Mouse (Mus musculus) induced T-regulatory cell, adult 2 months (primary cell): ENCODE data around the gene Plpp3.

Source experiments
- DNase-seq: peaks from one replicate; pipeline ENCODE4 v3.0.0-alpha.2; 2012; ENCODE audit warnings: low read depth

Gene Plpp3

GRCm38 (mm10) chr4:105190826-105191225 is 33.7 kb downstream of the Plpp3 start:
- no peak for DNase-seq

- DNase-seq: no peak
Measured at GRCm38 (mm10) chr4:105191550-105191949, 34.4 kb downstream of the Plpp3 start.

- DNase-seq: no peak
Measured at GRCm38 (mm10) chr4:105192665-105193064, 35.5 kb downstream of the Plpp3 start.

- DNase-seq: no peak
Measured at GRCm38 (mm10) chr4:105195256-105195655, 38.1 kb downstream of the Plpp3 start.

GRCm38 (mm10) chr4:105196099-105196498 is 39.0 kb downstream of the Plpp3 start:
- no peak for DNase-seq

DNA sequence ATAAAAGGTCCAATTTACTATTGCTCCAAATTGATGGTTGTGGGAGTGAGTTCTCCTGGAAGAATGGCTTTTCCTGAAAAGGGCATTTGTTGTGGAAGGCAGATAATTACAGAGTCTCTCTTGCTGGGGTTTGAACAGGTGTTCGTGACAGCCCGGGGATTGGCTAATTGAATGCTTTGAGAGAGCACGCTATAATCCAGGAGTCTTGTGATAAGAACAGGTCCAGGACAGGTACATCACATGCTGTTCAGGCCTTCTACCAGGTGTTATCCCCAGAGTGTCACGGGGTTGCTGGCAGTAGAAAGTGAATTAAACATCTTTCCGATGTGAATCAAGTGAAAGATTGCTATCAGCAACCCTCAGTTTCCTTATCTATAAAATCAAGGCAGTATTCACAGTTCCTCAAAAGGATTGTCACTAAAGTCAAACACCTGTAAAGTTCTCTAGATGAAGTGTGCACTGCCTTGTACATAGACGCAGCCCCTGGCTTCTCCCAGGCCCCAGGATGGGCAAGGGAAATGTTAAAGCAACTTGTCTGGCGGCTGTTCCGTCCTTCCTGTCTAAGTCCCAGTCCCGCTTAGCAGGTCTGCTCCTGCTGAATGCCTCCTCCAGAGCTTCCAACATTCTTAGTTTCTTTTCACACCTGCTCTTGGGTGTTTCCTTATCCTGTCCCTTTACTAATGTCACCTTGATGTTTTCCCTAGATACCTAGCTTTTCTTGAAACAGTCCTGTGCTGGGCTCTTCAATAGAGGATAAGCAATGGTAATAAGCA is 40.0 kb downstream of the Plpp3 start:
- no peak for DNase-seq

DNA sequence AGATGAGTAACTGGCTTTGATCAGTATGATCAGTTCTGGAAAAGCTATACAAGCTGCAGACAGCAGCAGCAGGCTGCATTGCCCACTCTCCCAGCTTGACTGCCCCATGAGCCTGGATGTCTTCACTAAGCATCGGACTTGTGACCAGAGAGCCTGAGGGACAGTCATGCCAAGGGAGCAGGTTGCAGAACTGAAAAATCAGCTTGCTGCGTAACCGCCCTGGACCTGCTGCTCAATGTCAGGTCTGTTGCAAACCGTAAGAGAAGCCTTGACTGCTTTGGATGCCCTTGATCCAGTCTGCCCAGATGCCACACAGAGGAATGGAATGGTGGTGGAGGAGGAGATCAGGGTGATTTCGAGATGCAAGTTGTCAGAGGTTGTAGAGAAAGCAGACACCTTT is 41.5 kb downstream of the Plpp3 start:
- DNase-seq: no peak

DNA sequence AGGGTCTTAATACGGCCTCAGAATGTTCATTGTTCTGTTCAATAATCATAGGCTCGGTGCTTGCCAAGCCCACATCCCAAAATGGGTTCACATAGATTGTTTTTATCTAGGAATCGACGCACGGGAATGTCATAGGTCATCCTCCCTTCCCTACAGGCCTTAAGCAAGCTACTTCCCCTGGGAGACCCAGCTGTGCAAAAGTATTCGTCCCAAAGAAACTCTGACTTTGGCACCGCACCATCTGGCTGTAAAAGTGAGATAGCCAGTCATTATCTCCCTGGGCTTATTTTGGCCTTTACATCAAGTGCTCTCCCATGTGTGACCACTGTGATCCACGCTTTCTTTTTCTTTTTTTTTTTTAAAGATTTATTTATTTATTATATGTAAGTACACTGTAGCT is 42.2 kb downstream of the Plpp3 start:
- no peak for DNase-seq

DNA sequence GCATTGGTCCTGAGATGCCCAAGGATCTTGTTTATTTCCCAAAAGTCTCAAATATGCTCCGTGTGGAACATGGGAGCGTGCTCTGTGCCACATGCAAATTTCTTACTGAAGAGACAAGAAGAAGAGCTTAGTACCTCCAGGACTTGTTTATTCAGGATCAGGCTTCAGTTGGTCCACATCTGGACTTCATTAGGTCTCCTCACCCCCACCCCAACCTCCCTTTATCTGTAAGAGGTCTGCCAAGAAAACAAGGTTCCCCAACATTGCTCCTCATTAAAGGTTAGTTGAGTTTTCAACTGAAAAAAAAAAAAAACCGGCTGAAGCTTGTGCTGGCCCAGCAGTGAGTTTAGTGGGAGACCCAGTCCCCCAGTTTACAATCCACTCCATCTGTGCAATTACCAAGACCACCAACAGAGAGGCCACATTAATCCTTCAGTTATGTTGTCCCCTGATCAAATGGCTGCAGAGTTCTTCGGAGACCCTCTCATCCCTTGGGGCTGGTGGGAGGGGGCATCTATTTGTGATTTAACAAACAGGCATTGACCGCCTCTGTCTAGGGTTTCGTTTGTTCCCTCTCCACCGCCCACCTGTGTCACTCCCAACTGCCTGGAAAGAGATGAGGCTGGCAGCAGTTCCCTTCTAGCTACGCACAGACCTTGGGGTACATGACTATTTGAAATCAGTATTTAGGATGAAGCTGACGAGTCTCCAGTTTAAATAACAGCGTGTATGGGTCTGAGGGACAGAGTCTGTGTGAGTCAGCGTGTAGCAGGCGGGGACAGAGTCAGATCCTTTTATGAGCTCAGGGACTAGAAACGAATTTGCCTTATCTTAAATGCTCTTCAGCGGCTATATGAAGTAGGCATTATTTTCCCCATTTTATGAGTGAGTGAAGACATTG is 43.7 kb downstream of the Plpp3 start:
- no peak for DNase-seq

GRCm38 (mm10) chr4:105202439-105202838 is 45.3 kb downstream of the Plpp3 start:
- no peak for DNase-seq

GRCm38 (mm10) chr4:105203303-105203761 is 46.2 kb downstream of the Plpp3 start:
- DNase-seq: no peak

- DNase-seq: no peak
Measured at GRCm38 (mm10) chr4:105204071-105204470, 46.9 kb downstream of the Plpp3 start.

- DNase-seq: no peak
Measured at GRCm38 (mm10) chr4:105205045-105205851, 48.1 kb downstream of the Plpp3 start.

- DNase-seq: no peak
Measured at GRCm38 (mm10) chr4:105206102-105206501, 49.0 kb downstream of the Plpp3 start.

DNA sequence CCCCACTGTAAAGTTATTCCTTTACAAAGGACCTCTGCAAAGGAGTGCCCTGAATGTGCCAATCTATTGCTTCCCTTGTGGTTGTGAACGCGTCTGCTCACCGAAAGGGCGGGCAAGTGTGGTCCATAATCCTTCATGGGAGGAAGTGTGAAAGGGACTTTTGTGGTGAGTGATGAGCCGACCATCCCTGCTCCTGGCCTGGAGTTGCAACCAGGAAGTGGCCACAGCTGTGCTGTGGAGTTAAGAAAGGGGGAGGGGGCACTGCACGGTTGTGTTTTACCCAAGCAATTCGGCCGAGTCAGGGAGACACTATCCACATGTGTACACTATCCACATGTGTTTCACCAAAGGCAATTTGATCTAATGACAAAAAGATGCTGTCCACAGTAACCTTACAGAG is 49.8 kb downstream of the Plpp3 start:
- no peak for DNase-seq

DNA sequence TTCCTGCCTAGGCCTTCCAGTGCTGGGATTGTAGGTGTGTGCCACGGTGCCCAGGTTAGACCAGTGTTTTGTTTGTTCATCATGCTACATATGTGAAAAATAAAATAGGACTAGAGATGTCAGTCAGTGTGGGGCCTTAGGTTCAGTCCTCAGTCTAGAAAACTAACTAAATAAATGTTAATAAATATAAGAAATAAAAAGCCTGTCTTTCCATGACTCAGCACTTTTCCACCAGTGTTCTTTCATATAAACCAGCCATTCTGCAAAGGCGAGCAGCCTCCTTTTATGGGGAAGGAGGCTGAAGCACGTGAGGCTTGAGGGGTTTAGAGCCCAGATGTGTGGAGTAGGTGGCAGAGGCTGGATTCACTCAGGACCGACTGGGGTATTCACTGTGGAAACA is 50.5 kb downstream of the Plpp3 start:
- no peak for DNase-seq

DNA sequence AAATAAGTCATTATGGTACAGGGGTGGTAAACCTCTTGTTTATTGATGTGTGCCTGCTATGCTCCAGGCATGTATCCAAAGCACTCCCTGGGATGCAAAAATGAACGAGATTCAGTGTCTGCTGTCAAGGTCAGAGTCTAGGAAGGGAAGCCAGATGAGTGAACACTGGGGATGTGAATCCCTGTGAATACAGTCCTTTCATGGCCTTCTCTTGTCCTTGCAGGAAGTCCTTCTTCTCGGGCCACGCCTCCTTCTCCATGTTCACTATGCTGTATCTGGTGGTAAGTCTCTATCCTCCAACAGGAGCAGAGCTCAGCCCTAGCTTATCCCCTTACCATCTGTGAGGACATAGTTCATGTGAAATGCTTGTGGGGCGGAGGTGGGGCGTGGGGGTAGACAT is 51.8 kb downstream of the Plpp3 start:
- DNase-seq: no peak

- DNase-seq: no peak
Measured at GRCm38 (mm10) chr4:105213314-105213713, 56.2 kb downstream of the Plpp3 start.

DNA sequence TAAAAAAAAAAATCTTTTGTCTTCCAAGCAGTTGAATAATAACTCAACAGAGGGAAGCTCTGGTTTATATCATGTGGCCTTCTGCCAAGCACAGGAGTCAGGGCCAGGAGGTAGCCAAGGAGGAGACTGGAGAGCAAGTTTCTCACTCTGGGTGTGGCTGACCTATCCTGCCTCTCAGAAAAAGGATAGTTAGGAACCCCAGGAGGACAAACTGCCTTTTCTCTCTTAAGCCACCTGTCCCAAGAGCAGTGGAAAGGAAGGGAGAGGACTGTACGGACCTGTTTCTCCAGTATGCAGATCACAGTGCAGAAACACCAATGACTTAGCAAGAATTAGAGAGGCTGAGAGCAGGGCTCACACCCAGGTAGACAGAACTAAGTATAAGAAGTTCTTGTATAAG is 57.3 kb downstream of the Plpp3 start:
- DNase-seq: no peak

DNA sequence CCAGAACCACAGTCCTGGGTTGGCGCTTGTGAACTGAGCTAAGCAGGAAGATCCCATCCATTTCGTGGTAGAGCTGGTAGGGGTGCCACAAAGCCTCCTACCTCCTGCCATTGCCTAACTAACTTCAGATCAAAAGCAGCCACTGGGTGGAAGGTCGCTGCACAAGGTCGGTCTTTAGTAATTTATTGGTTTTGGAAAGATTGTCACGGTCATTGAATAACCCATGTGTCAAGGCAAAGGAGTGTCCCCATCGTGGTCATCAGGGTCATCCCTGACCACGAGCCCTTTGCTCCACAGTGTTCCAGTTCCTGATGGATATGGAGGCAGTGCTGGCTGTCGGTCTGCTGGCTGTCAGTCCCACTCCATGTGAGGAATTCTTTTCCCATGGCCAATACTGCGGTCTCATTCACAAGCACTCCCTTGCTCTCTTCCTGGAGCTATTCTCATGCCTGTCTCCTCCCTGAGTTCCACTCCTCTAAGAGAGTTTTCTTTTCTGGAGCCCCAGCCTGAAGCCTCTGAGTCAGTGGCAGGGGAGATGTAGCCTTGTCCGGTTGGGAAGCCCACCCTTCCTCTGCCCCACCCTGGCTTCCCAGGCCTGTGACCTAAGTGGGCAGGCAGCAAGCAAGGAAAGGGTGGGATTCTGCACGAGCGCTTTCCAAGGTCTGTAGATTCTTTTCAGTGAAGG is 58.7 kb downstream of the Plpp3 start:
- no peak for DNase-seq

GRCm38 (mm10) chr4:105218202-105218601 is 61.1 kb downstream of the Plpp3 start:
- no peak for DNase-seq

GRCm38 (mm10) chr4:105219316-105219715 is 62.2 kb downstream of the Plpp3 start:
- DNase-seq: no peak
